ENCODE assay signal across 26 mouse cellular contexts in the genomic region with DNA sequence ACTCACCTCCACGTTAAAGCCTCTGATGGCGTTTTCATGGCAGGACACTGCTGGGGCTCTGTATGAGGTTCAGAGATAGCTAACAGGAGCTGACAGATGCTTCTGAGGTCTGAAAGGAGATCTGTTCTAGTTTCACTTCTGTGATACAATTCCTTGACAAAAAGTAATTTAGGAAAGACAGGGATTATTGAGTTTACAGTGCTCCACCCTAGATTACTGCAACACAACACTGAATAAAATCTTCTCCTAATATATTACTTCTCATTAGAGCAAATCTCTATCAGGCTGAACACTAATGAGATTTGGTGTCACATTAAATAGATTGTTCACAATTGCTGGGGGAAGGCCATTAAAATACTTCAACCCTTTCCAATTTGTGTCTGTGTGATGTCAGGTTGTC. TPM values are rescaled to one million over a fixed set of nuclear protein-coding genes. Genes with fewer than 3 reads are reported as not detected.
A peak's percentile ranks its signal among the peaks of the same experiment; 100 is the strongest.
DNase-seq lines count a peak whose midpoint lies in the region; ATAC-seq and TF ChIP-seq lines count a peak whose summit lies in the region.
"Had no signal": no experiment of that assay in that cellular context is flagged by ENCODE, and none has a peak within 500 bp of the region (broad histone marks: within the 10 kb centered on the region; RNA-seq: fewer than 3 reads in every experiment).

No protein-coding gene starts in this region.

- H3K27me3 ChIP-seq in midbrain, postnatal 0 days (ENCODE audit: insufficient read depth, low read length), result no peaks in the 10 kb centered on the region
- H3K27me3 ChIP-seq in midbrain, embryonic 11.5 days (ENCODE audit: control insufficient read depth, insufficient read depth, low read length), result no peaks in the 10 kb centered on the region
- H3K27me3 ChIP-seq: embryonic facial prominence, embryonic 13.5 days; embryonic facial prominence, embryonic 15.5 days; forebrain, embryonic 12.5 days had no signal

- H3K27ac ChIP-seq in midbrain, postnatal 0 days (ENCODE audit: low read depth, low read length), result no peak overlapping the region
- H3K27ac ChIP-seq in midbrain, embryonic 11.5 days (ENCODE audit: low read depth, low read length), result no peak overlapping the region
- H3K27ac ChIP-seq: embryonic facial prominence, embryonic 13.5 days; embryonic facial prominence, embryonic 15.5 days; forebrain, embryonic 10.5 days; forebrain, embryonic 12.5 days had no signal

- no peaks in the 10 kb centered on the region for H3K9me3 ChIP-seq in midbrain, postnatal 0 days (ENCODE audit: low read length)
- H3K9me3 ChIP-seq in midbrain, embryonic 11.5 days (ENCODE audit: control insufficient read depth, low read length), result no peaks in the 10 kb centered on the region
- H3K9me3 ChIP-seq: embryonic facial prominence, embryonic 13.5 days; embryonic facial prominence, embryonic 15.5 days; forebrain, embryonic 10.5 days; forebrain, embryonic 12.5 days had no signal

- WGBS in midbrain, postnatal 0 days, result 40% methylated on average over 2 of the region's 2 CpGs
- WGBS in midbrain, embryonic 11.5 days, result 62% methylated on average over 2 of the region's 2 CpGs

- TF ChIP-seq CTCF in midbrain, postnatal 0 days (IDR thresholded peaks at IDR 0.05), result no peak

- no peak overlapping the region for H3K4me2 ChIP-seq in midbrain, postnatal 0 days (ENCODE audit: low read depth, low read length, poor library complexity, severe bottlenecking)
- H3K4me2 ChIP-seq in midbrain, embryonic 11.5 days, result no peak overlapping the region
- H3K4me2 ChIP-seq: embryonic facial prominence, embryonic 13.5 days; embryonic facial prominence, embryonic 15.5 days; forebrain, embryonic 12.5 days had no signal

- ATAC-seq in midbrain, postnatal 0 days (ENCODE audit: low FRiP score), result no peak
- no peak for ATAC-seq in midbrain, embryonic 11.5 days (ENCODE audit: low FRiP score)
- ATAC-seq: activated CD4-positive, CD25-positive, alpha-beta regulatory T cell, adult 4 months; forebrain, embryonic 14.5 days; forebrain, embryonic 16.5 days; Patski had no signal

- no peak overlapping the region for H3K4me3 ChIP-seq in midbrain, postnatal 0 days (ENCODE audit: low read depth, low read length)
- H3K4me3 ChIP-seq in midbrain, embryonic 11.5 days (ENCODE audit: low read depth, low read length), result no peak overlapping the region
- H3K4me3 ChIP-seq: embryonic facial prominence, embryonic 13.5 days; embryonic facial prominence, embryonic 15.5 days; erythroblast, embryonic 14.5 days; forebrain, embryonic 10.5 days; forebrain, embryonic 12.5 days had no signal

- peak; percentile 24 for DNase-seq in midbrain, postnatal 0 days (ENCODE audit: low spot score)
- no peak for DNase-seq in midbrain, embryonic 11.5 days (ENCODE audit: low spot score, missing footprints)
- DNase-seq in retina, embryonic 14.5 days (ENCODE audit: low spot score), result peak; percentile 67
- DNase-seq in left cerebral cortex, adult 8-10 months (ENCODE audit: low spot score in 2 of 2), result no peak
- no peak for DNase-seq in adrenal gland, postnatal 25 days
- DNase-seq: adrenal gland, adult 8-10 months; adrenal gland, postnatal 14 days; cerebellum, adult 11 months; cerebellum, adult 18-20 months; cerebellum, adult 8-10 months; cerebellum, adult 9-11 months; cerebellum, postnatal 14 days; cerebellum, postnatal 36 days; embryo, embryonic 11 days had no signal

- no peak overlapping the region for H3K9ac ChIP-seq in midbrain, postnatal 0 days (replicated peaks; ENCODE audit: low read length, poor library complexity, severe bottlenecking)
- H3K9ac ChIP-seq in midbrain, embryonic 11.5 days (ENCODE audit: low read length), result no peak overlapping the region
- H3K9ac ChIP-seq: embryonic facial prominence, embryonic 13.5 days; embryonic facial prominence, embryonic 15.5 days; forebrain, embryonic 12.5 days had no signal

- no peaks in the 10 kb centered on the region for H3K36me3 ChIP-seq in midbrain, postnatal 0 days (ENCODE audit: insufficient read depth, low read length)
- no peaks in the 10 kb centered on the region for H3K36me3 ChIP-seq in midbrain, embryonic 11.5 days (ENCODE audit: control insufficient read depth, insufficient read depth, low read length)
- H3K36me3 ChIP-seq: embryonic facial prominence, embryonic 13.5 days; embryonic facial prominence, embryonic 15.5 days; forebrain, embryonic 10.5 days; forebrain, embryonic 12.5 days had no signal

- H3K4me1 ChIP-seq in midbrain, postnatal 0 days (ENCODE audit: insufficient read depth, low read length), result no peaks in the 10 kb centered on the region
- H3K4me1 ChIP-seq in midbrain, embryonic 11.5 days (ENCODE audit: control insufficient read depth, insufficient read depth, low read length), result no peaks in the 10 kb centered on the region
- H3K4me1 ChIP-seq: embryonic facial prominence, embryonic 15.5 days; forebrain, embryonic 12.5 days had no signal

RNA-seq across cellular contexts. Expression of a gene that starts 23.7 kb away (rescaled TPM):
- 8.8 and 10.0 TPM in 2 replicates for total RNA-seq in midbrain, postnatal 0 days (2014; rRNA removed)
- polyA plus RNA-seq in midbrain, postnatal 0 days (2015; fragmentation: Nextera tagmentation; extraction: Ambion mirVana), result 1.0 and 1.5 TPM in 2 replicates
- polyA plus RNA-seq in midbrain, embryonic 11.5 days (2014; fragmentation: Nextera tagmentation; extraction: Ambion mirVana), result 1.6 and 1.7 TPM in 2 replicates
- total RNA-seq in left cerebral cortex, adult 8-10 months (2022), result 1 to 10 TPM; 1.9 to 2.3 (median 2.1) TPM
- 0.15 and 0.57 TPM in 2 replicates for total RNA-seq in adrenal gland, postnatal 25 days (2021)
- total RNA-seq: common myeloid progenitor, adult 5-6 weeks; MEL had no signal
- polyA plus RNA-seq: activated CD4-positive, CD25-positive, alpha-beta regulatory T cell, adult 4 months; C2C12 had no signal

Comparison
In these comparisons a context has a peak if more than half of its experiments do, and no peak if none do; other contexts are left out.
1. DNase-seq: peak in midbrain, postnatal 0 days (single experiment) and retina, embryonic 14.5 days (single experiment); none in midbrain, embryonic 11.5 days (single experiment), left cerebral cortex, adult 8-10 months (0 of 2) and adrenal gland, postnatal 25 days (single experiment).